8 mouse cellular contexts compared by ENCODE assay signal in the genomic region with DNA sequence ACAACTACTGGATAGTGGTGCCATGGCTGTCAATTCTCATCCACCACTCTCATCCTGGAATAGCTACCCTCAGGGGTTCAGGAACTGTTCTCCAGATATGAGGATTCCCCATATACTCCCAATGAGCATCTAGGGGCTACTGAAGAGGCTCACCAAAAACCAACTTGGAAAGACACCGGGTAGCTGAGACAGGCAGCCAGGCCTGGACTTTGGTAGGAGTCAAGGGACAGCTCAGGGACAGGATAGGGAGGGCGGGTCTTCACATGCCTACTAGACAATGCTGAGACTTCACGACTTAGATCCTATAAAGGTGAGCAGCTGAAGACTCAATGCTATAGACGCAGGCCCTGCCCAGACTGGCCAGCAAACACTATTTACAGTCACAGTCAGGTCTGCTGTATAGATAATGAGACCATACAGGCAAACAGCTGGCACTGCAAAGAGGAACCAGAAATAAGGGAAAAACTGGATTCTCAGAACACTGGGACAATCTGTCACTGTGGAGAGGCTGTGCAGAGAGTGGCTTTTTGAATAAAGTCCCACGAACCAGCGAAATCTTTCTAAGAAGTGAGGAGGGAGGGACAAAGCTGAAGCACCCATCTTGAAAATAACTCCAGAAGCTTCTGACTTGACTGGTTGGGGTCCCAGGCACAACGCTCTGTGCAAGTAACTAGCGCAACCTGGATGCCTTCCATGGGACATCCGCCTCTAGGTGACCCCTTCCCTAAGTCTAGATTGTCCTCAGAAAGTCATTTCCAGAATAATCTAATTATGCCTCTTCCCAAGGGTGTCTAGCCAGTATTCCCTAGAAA. TPM values are rescaled to one million over a fixed set of nuclear protein-coding genes. Genes with fewer than 3 reads are reported as not detected.
A peak's percentile ranks its signal among the peaks of the same experiment; 100 is the strongest.
DNase-seq lines count a peak whose midpoint lies in the region; ATAC-seq and TF ChIP-seq lines count a peak whose summit lies in the region.

No protein-coding gene starts in this region.

- H3K27ac ChIP-seq in left cerebral cortex, adult 2 months, result peak overlapping the region; percentile 99
- peak overlapping the region; percentile 27; the same call in 1 of the 2 replicates for H3K27ac ChIP-seq in cortical plate, adult 2 months (ENCODE audit: insufficient read depth, low read length)
- H3K27ac ChIP-seq in hindbrain, embryonic 15.5 days (replicated peaks), result peak overlapping the region; percentile 99
- H3K27ac ChIP-seq in midbrain, postnatal 0 days (ENCODE audit: low read depth, low read length), result peak overlapping the region; percentile 96

- H3K9ac ChIP-seq in hindbrain, embryonic 15.5 days, result peak overlapping the region; percentile 52
- H3K9ac ChIP-seq in midbrain, postnatal 0 days (replicated peaks; ENCODE audit: low read length, poor library complexity, severe bottlenecking), result peak overlapping the region; percentile 66

- ATAC-seq in hindbrain, embryonic 15.5 days (ENCODE audit: low FRiP score, low read depth), result no peak
- peak; percentile 5; the same call in 1 of the 2 replicates for ATAC-seq in midbrain, postnatal 0 days (ENCODE audit: low FRiP score)

- peak overlapping the region; percentile 78 for H3K4me2 ChIP-seq in hindbrain, embryonic 15.5 days
- peak overlapping the region; percentile 65 for H3K4me2 ChIP-seq in midbrain, postnatal 0 days (ENCODE audit: low read depth, low read length, poor library complexity, severe bottlenecking)

- H3K36me3 ChIP-seq in hindbrain, embryonic 15.5 days, result peaks cover 4% of the 10 kb centered on the region; the same call in 1 of the 2 replicates
- peaks cover 17% of the 10 kb centered on the region for H3K36me3 ChIP-seq in midbrain, postnatal 0 days (ENCODE audit: insufficient read depth, low read length)

- 67% methylated on average over 9 of the region's 9 CpGs for WGBS in hindbrain, embryonic 15.5 days
- WGBS in midbrain, postnatal 0 days, result 54% methylated on average over 9 of the region's 9 CpGs

- intact Hi-C loops in left cerebral cortex, adult 2 months (cut with DNase I), result loop anchor here (1.0 to 2.0 kb wide), 2 partner anchors 20 to 66 kb away; a partner anchor contains a TSS
- intact Hi-C loops in left cerebral cortex, postnatal 36 days (cut with DNase I), result no loop called here

- H3K4me3 ChIP-seq in left cerebral cortex, adult 2 months, result peak overlapping the region; percentile 60
- H3K4me3 ChIP-seq in cortical plate, adult 2 months (ENCODE audit: insufficient read depth, low read length), result peak overlapping the region; percentile 47
- peak overlapping the region; percentile 65 for H3K4me3 ChIP-seq in hindbrain, embryonic 15.5 days
- H3K4me3 ChIP-seq in midbrain, postnatal 0 days (ENCODE audit: low read depth, low read length), result peak overlapping the region; percentile 49

- no peak for DNase-seq in left cerebral cortex, adult 2 months (ENCODE audit: extremely low spot score in 1 of 2, low spot score in 2 of 2)
- DNase-seq in left cerebral cortex, postnatal 36 days (ENCODE audit: low spot score in 2 of 2), result no peak
- DNase-seq in midbrain, postnatal 0 days (ENCODE audit: low spot score), result no peak
- no peak for DNase-seq in spleen, postnatal 4 days (ENCODE audit: low spot score in 2 of 2)
- no peak for DNase-seq in retina, embryonic 14.5 days (ENCODE audit: low spot score)
- DNase-seq in embryo, embryonic 11 days, result no peak

- TF ChIP-seq CTCF in left cerebral cortex, adult 2 months (IDR thresholded peaks at IDR 0.05), result no peak
- TF ChIP-seq CTCF in cortical plate, adult 2 months (IDR thresholded peaks at IDR 0.05; ENCODE audit: extremely low read depth, insufficient read depth, low read length), result no peak
- TF ChIP-seq CTCF in midbrain, postnatal 0 days (IDR thresholded peaks at IDR 0.05), result no peak

- H3K27me3 ChIP-seq in hindbrain, embryonic 15.5 days, result no peaks in the 10 kb centered on the region
- H3K27me3 ChIP-seq in midbrain, postnatal 0 days (ENCODE audit: insufficient read depth, low read length), result no peaks in the 10 kb centered on the region

- no peaks in the 10 kb centered on the region for H3K9me3 ChIP-seq in hindbrain, embryonic 15.5 days
- H3K9me3 ChIP-seq in midbrain, postnatal 0 days (ENCODE audit: low read length), result no peaks in the 10 kb centered on the region

- peaks cover 4% of the 10 kb centered on the region; the same call in 1 of the 2 replicates for H3K4me1 ChIP-seq in cortical plate, adult 2 months (ENCODE audit: control insufficient read depth, insufficient read depth, low read length)
- H3K4me1 ChIP-seq in hindbrain, embryonic 15.5 days (replicated peaks), result peaks cover 19% of the 10 kb centered on the region
- H3K4me1 ChIP-seq in midbrain, postnatal 0 days (ENCODE audit: insufficient read depth, low read length), result peaks cover 7% of the 10 kb centered on the region

- TF ChIP-seq POLR2A in cortical plate, adult 2 months (IDR thresholded peaks at IDR 0.05; ENCODE audit: extremely low read depth, insufficient read depth, low read length), result no peak

RNA-seq across cellular contexts. Expression of a gene that starts 0.9 kb away (rescaled TPM):
- 1 to 10 TPM; 7.4 to 7.8 TPM for total RNA-seq in left cerebral cortex, adult 2 months (2021)
- 1 to 10 TPM; 6.8 to 7.8 TPM for total RNA-seq in left cerebral cortex, postnatal 36 days (2021)
- 5.0 and 6.2 TPM in 2 replicates for polyA plus RNA-seq in cortical plate, adult 2 months (2012; rRNA removed)
- polyA plus RNA-seq in hindbrain, embryonic 15.5 days (2015; fragmentation: Nextera tagmentation; extraction: Ambion mirVana), result 7.1 and 7.5 TPM in 2 replicates
- total RNA-seq in midbrain, postnatal 0 days (2014; rRNA removed), result 8.1 and 14.3 TPM in 2 replicates
- polyA plus RNA-seq in midbrain, postnatal 0 days (2015; fragmentation: Nextera tagmentation; extraction: Ambion mirVana), result 9.2 and 10.4 TPM in 2 replicates

RNA-seq across cellular contexts. Expression of a gene that starts 20.4 kb away (rescaled TPM):
- 1 to 10 TPM; 7.4 to 8.0 TPM for total RNA-seq in left cerebral cortex, adult 2 months (2021)
- 10 to 100 TPM; 10.1 to 17.5 TPM for total RNA-seq in left cerebral cortex, postnatal 36 days (2021)
- 24.8 and 32.3 TPM in 2 replicates for polyA plus RNA-seq in cortical plate, adult 2 months (2012; rRNA removed)
- 0.30 and 0.39 TPM in 2 replicates for polyA plus RNA-seq in hindbrain, embryonic 15.5 days (2015; fragmentation: Nextera tagmentation; extraction: Ambion mirVana)
- total RNA-seq in midbrain, postnatal 0 days (2014; rRNA removed), result 0.38 and 0.99 TPM in 2 replicates
- polyA plus RNA-seq in midbrain, postnatal 0 days (2015; fragmentation: Nextera tagmentation; extraction: Ambion mirVana), result 0.27 and 0.44 TPM in 2 replicates

RNA-seq across cellular contexts. Expression of a gene that starts 26.4 kb away (rescaled TPM):
- total RNA-seq in left cerebral cortex, adult 2 months (2021), result 1 to 10 TPM; 1.5 to 1.9 TPM
- total RNA-seq in left cerebral cortex, postnatal 36 days (2021), result 1 to 10 TPM; 2.4 to 2.7 TPM
- polyA plus RNA-seq in cortical plate, adult 2 months (2012; rRNA removed), result 2.2 TPM in 2 replicates
- 0.34 and 0.45 TPM in 2 replicates for polyA plus RNA-seq in hindbrain, embryonic 15.5 days (2015; fragmentation: Nextera tagmentation; extraction: Ambion mirVana)
- 2.1 and 4.0 TPM in 2 replicates for total RNA-seq in midbrain, postnatal 0 days (2014; rRNA removed)
- 0.38 and 0.39 TPM in 2 replicates for polyA plus RNA-seq in midbrain, postnatal 0 days (2015; fragmentation: Nextera tagmentation; extraction: Ambion mirVana)

RNA-seq across cellular contexts. Expression of a gene that starts 29.4 kb away (rescaled TPM):
- total RNA-seq in left cerebral cortex, adult 2 months (2021), result 100 to 1,000 TPM; 135 TPM
- total RNA-seq in left cerebral cortex, postnatal 36 days (2021), result 100 to 1,000 TPM; 128 to 152 TPM
- polyA plus RNA-seq in cortical plate, adult 2 months (2012; rRNA removed), result 278 and 287 TPM in 2 replicates
- 245 and 247 TPM in 2 replicates for polyA plus RNA-seq in hindbrain, embryonic 15.5 days (2015; fragmentation: Nextera tagmentation; extraction: Ambion mirVana)
- total RNA-seq in midbrain, postnatal 0 days (2014; rRNA removed), result 125 and 141 TPM in 2 replicates
- 289 and 314 TPM in 2 replicates for polyA plus RNA-seq in midbrain, postnatal 0 days (2015; fragmentation: Nextera tagmentation; extraction: Ambion mirVana)

RNA-seq across cellular contexts. Expression of a gene that starts 39.6 kb away (rescaled TPM):
- total RNA-seq in left cerebral cortex, adult 2 months (2021), result 10 to 100 TPM; 33.8 to 33.9 TPM
- 10 to 100 TPM; 33.5 to 39.2 TPM for total RNA-seq in left cerebral cortex, postnatal 36 days (2021)
- polyA plus RNA-seq in cortical plate, adult 2 months (2012; rRNA removed), result 53.6 and 57.1 TPM in 2 replicates
- polyA plus RNA-seq in hindbrain, embryonic 15.5 days (2015; fragmentation: Nextera tagmentation; extraction: Ambion mirVana), result 93.3 and 103 TPM in 2 replicates
- total RNA-seq in midbrain, postnatal 0 days (2014; rRNA removed), result 65.0 and 80.6 TPM in 2 replicates
- 104 and 112 TPM in 2 replicates for polyA plus RNA-seq in midbrain, postnatal 0 days (2015; fragmentation: Nextera tagmentation; extraction: Ambion mirVana)

Comparison
In these comparisons a context has a peak if more than half of its experiments do, and no peak if none do; other contexts are left out.
1. H3K27ac ChIP-seq: peak in every context shown above with its lines; median percentile 99 in left cerebral cortex, adult 2 months; 99 in hindbrain, embryonic 15.5 days; 96 in midbrain, postnatal 0 days; 27 in cortical plate, adult 2 months.